Mouse (Mus musculus) neural tube, embryonic 12.5 days (tissue): Measurements from ENCODE around the gene Sbno2. TPM values are rescaled to one million over a fixed set of nuclear protein-coding genes. Genes with fewer than 3 reads are reported as not detected.

ENCODE experiments used
- ATAC-seq: fragments of 200-750 bp; cut with Nextera tagmentation; 2 replicates; pipeline ENCODE4 v1.8.0; 2017; ENCODE audit warnings: low read depth, mild to moderate bottlenecking, moderate TSS enrichment, moderate library complexity; ENCODE audit not compliant: low FRiP score
- H3K27ac ChIP-seq: fragments of 300-500 bp; sonication (generic); 2 replicates; pipeline ENCODE4 v1.5.1; 2016
- H3K27me3 ChIP-seq: fragments of 300-500 bp; sonication (generic); replicated peaks from 2 replicates; pipeline ENCODE4 v1.6.1; 2016; ENCODE audit warnings: mild to moderate bottlenecking
- H3K36me3 ChIP-seq: fragments of 300-500 bp; sonication (generic); 2 replicates; pipeline ENCODE4 v1.6.1; 2016; ENCODE audit warnings: mild to moderate bottlenecking
- H3K4me1 ChIP-seq: fragments of 300-500 bp; sonication (generic); 2 replicates; pipeline ENCODE4 v1.6.1; 2016
- H3K4me2 ChIP-seq: fragments of 300-500 bp; sonication (generic); replicated peaks from 2 replicates; pipeline ENCODE4 v1.6.1; 2016; ENCODE audit warnings: mild to moderate bottlenecking
- H3K4me3 ChIP-seq: fragments of 300-500 bp; sonication (generic); 2 replicates; pipeline ENCODE4 v1.5.1; 2016
- H3K9ac ChIP-seq: fragments of 300-500 bp; sonication (generic); 2 replicates; pipeline ENCODE4 v1.6.1; 2016; ENCODE audit warnings: mild to moderate bottlenecking
- H3K9me3 ChIP-seq: fragments of 300-500 bp; sonication (generic); 2 replicates; pipeline ENCODE4 v1.6.1; 2016; ENCODE audit warnings: mild to moderate bottlenecking
- WGBS: fragments of 180-500 bp; shearing (Covaris S2); methylation state at CpG from one replicate; pipeline ENCODE4 v1.1.7; 2016; 5-methylcytosine and 5-hydroxymethylcytosine counted together
- polyA plus RNA-seq: library from polyadenylated mRNA; unstranded; fragments of >200 nt; fragmentation: Nextera tagmentation; extraction: Ambion mirVana; gene quantifications from 2 replicates; pipeline ENCODE4 v1.2.1, GENCODE M21; 2016

Sbno2 gene
- polyA plus RNA-seq, 1 experiment from 2014 or later, result 15.1 TPM

DNA sequence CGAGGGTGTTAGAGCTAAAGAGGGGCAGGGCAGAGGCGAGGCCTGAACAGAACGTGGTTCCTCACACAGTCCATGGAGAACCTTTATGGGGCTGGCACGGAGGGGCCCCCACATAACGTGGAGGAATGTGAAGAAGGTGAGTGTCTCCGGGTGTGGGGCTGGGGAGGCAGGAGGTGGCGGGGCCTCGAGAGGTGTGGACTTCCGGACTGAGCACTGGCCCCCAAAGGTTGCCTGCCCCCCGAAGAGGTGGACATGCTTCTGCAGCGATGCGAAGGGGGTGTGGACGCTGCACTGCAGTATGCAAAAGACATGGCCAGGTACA is 84.1 kb downstream of the Sbno2 start:
- 91% methylated on average over 13 of the region's 13 CpGs for WGBS
- Histone ChIP-seq H3K4me3 (no peak overlapping the region), H3K9me3 (no peaks in the 10 kb centered on the region), H3K27ac (no peak overlapping the region), H3K4me2 (no peak overlapping the region), H3K4me1 (peaks cover 10% of the 10 kb centered on the region), H3K9ac (no peak overlapping the region), H3K36me3 (no peaks in the 10 kb centered on the region), H3K27me3 (peaks cover 43% of the 10 kb centered on the region)
- no peak for ATAC-seq

GRCm38 (mm10) chr10:80020603-80021319 is 84.6 kb downstream of the Sbno2 start:
- Histone ChIP-seq H3K27ac (no peak overlapping the region), H3K36me3 (no peaks in the 10 kb centered on the region), H3K9me3 (no peaks in the 10 kb centered on the region), H3K4me3 (no peak overlapping the region), H3K4me2 (peak overlapping the region; percentile 40; the same call in 1 of the 2 replicates), H3K9ac (no peak overlapping the region), H3K4me1 (peaks cover 10% of the 10 kb centered on the region), H3K27me3 (peaks cover 49% of the 10 kb centered on the region)
- ATAC-seq, result no peak
- 87% methylated on average over 18 of the region's 18 CpGs for WGBS

DNA sequence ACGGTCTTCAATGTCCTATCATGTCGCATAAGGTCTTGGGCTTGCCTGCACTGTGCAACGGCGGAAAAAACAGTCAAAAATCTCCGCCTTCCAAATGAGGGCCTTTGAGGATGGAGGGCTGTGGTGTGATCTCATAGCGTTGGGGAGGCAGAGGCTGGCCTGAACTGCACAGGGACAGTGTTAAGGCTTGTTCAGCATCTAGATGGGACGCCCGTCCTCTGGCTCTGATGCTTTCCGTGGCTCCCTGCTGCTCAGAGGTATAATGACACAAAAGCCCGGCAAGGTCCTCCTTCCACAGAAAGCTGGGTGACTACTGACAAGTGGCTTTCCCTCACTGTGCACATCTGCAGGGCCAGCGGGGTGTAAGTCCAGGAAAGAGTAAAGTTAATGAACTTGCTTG is 85.2 kb downstream of the Sbno2 start:
- no peaks in the 10 kb centered on the region for H3K36me3 ChIP-seq
- H3K4me3 ChIP-seq, result no peak overlapping the region
- no peak for ATAC-seq
- H3K4me2 ChIP-seq, result peak overlapping the region; percentile 40
- H3K27me3 ChIP-seq, result peaks cover 54% of the 10 kb centered on the region
- H3K27ac ChIP-seq, result no peak overlapping the region
- H3K4me1 ChIP-seq, result peaks cover 10% of the 10 kb centered on the region
- WGBS, result 23% methylated on average over 11 of the region's 11 CpGs
- no peak overlapping the region for H3K9ac ChIP-seq
- no peaks in the 10 kb centered on the region for H3K9me3 ChIP-seq

DNA sequence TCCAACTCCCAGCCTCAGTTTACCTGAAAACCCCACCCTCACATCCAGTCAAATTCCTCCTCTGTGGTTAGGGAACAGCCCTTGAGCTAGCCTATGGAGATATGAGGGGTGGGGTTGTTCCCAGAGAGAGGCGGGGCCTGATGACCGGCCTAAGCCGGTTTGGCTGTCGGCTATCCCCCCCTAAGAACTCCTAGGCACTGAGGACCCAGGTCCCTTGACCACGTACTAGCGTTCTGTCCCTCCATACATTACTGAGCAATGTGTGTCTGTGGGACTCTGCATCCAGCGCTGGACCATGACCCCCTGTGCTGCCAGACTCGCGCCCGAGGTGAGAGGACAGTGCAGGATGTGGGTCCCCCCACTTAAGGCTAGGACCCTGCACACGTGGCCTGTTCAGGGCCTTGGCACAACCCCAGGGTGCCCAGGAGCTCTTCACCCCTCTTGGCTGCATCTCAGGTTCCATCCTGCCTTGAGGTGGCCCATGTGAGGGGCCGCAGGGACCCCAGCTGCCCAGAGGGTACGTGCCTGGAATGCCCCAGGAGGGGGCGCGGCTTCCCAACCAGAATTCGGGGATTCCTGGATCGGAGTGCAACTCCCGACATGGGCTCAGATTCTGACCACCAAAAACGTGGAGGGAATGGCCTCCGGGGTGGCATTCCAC is 85.8 kb downstream of the Sbno2 start:
- Histone ChIP-seq H3K4me1 (peaks cover 10% of the 10 kb centered on the region), H3K9me3 (no peaks in the 10 kb centered on the region), H3K36me3 (no peaks in the 10 kb centered on the region), H3K27ac (no peak overlapping the region), H3K27me3 (peaks cover 60% of the 10 kb centered on the region), H3K4me3 (no peak overlapping the region; the same call in 1 of the 2 replicates), H3K9ac (peak overlapping the region; percentile 17; the same call in 1 of the 2 replicates), H3K4me2 (peak overlapping the region; percentile 40)
- 6% methylated on average over 20 of the region's 20 CpGs for WGBS
- no peak for ATAC-seq

GRCm38 (mm10) chr10:80018739-80019297 is 86.6 kb downstream of the Sbno2 start:
- H3K4me2 ChIP-seq, result 0 out of 2 replicates have a peak overlapping the region, but pooled peaks have one; percentile 40
- H3K9ac ChIP-seq, result 0 out of 2 replicates have a peak overlapping the region, but pooled peaks have one; percentile 3
- 0 out of 2 replicates have a peak, but pooled peaks cover 7% of the 10 kb centered on the region for H3K36me3 ChIP-seq
- H3K9me3 ChIP-seq, result no peaks in the 10 kb centered on the region
- H3K4me3 ChIP-seq, result no peak overlapping the region
- ATAC-seq, result no peak
- H3K27ac ChIP-seq, result no peak overlapping the region
- H3K4me1 ChIP-seq, result peaks cover 10% of the 10 kb centered on the region
- WGBS, result 10% methylated on average over 14 of the region's 15 CpGs
- peaks cover 68% of the 10 kb centered on the region for H3K27me3 ChIP-seq

- H3K27me3 ChIP-seq, result peaks cover 78% of the 10 kb centered on the region
- H3K27ac ChIP-seq, result no peak overlapping the region
- peaks cover 10% of the 10 kb centered on the region for H3K4me1 ChIP-seq
- no peak overlapping the region for H3K4me3 ChIP-seq
- peaks cover 12% of the 10 kb centered on the region; the same call in 1 of the 2 replicates for H3K36me3 ChIP-seq
- H3K4me2 ChIP-seq, result no peak overlapping the region
- 77% methylated on average over 14 of the region's 14 CpGs for WGBS
- H3K9ac ChIP-seq, result no peak overlapping the region
- no peaks in the 10 kb centered on the region for H3K9me3 ChIP-seq
- no peak for ATAC-seq
Measured at GRCm38 (mm10) chr10:80017771-80018170, 87.6 kb downstream of the Sbno2 start.

GRCm38 (mm10) chr10:80017361-80017760 is 88.0 kb downstream of the Sbno2 start:
- Histone ChIP-seq H3K27ac (no peak overlapping the region), H3K4me3 (no peak overlapping the region), H3K4me2 (no peak overlapping the region), H3K4me1 (peaks cover 10% of the 10 kb centered on the region), H3K27me3 (peaks cover 83% of the 10 kb centered on the region), H3K9ac (no peak overlapping the region), H3K9me3 (no peaks in the 10 kb centered on the region), H3K36me3 (peaks cover 12% of the 10 kb centered on the region; the same call in 1 of the 2 replicates)
- no peak for ATAC-seq
- 63% methylated on average over 3 of the region's 3 CpGs for WGBS

GRCm38 (mm10) chr10:80016931-80017330 is 88.4 kb downstream of the Sbno2 start:
- Histone ChIP-seq H3K4me2 (no peak overlapping the region), H3K4me1 (peaks cover 10% of the 10 kb centered on the region), H3K4me3 (no peak overlapping the region), H3K27ac (no peak overlapping the region), H3K9me3 (no peaks in the 10 kb centered on the region), H3K9ac (no peak overlapping the region), H3K36me3 (peaks cover 15% of the 10 kb centered on the region), H3K27me3 (peaks cover 87% of the 10 kb centered on the region)
- ATAC-seq, result no peak
- 83% methylated on average over 10 of the region's 10 CpGs for WGBS

DNA sequence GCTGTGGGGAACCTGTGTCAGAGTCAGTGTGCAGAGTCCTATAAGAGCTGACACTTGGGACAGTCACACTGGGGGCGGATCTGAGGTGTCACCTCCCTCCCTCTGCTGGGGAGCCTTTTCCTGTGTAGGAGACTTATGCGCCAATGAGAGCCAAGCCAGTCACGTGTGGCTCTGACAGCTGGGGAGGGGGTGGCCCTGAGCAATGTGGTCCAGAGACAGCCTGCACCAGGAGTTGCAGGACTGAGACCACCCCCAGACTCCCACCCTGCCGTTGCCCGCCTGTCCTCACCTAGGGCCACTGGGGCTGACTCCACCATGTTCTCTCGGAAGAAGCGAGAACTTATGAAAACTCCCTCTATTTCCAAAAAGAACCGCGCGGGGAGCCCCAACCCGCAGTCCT is 88.9 kb downstream of the Sbno2 start, which contains the start of gene Arhgap45:
Arhgap45 (plus strand) TSS at position 143 of the 400 bp plus-strand sequence.
- Histone ChIP-seq H3K9me3 (peaks cover 2% of the 10 kb centered on the region; the same call in 1 of the 2 replicates), H3K4me3 (no peak within 1 kb of the TSS), H3K9ac (no peak within 1 kb of the TSS), H3K27me3 (peaks cover 91% of the 10 kb centered on the region), H3K36me3 (peaks cover 19% of the 10 kb centered on the region), H3K27ac (no peak within 1 kb of the TSS), H3K4me1 (peaks cover 10% of the 10 kb centered on the region), H3K4me2 (no peak within 1 kb of the TSS)
- WGBS, result 67% methylated on average over 11 of the region's 11 CpGs
- no peak for ATAC-seq

DNA sequence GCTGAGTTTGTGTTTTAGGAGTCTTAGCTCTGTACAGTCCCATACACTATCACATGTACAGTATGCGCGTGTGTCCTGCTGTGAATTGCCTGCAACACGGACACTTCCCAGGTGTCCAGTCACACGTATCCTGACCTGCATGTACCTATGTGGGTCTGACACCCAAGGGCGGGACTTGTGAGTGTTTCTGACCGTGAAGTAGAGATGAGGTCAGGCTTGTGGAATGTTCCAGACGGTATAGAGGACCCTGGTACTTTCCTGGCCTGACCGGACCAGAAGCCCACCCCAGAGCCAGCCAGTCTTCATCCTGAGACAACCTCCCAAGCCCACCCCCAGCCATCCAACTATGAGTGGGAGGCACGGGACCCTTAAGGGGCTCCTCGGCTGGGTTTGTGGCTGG is 89.8 kb downstream of the Sbno2 start:
- H3K9me3 ChIP-seq, result peaks cover 12% of the 10 kb centered on the region
- no peak overlapping the region for H3K9ac ChIP-seq
- H3K4me2 ChIP-seq, result no peak overlapping the region
- H3K27ac ChIP-seq, result no peak overlapping the region
- ATAC-seq, result no peak
- WGBS, result 83% methylated on average over 10 of the region's 10 CpGs
- H3K27me3 ChIP-seq, result peaks cover 85% of the 10 kb centered on the region
- no peak overlapping the region for H3K4me3 ChIP-seq
- peaks cover 10% of the 10 kb centered on the region for H3K4me1 ChIP-seq
- H3K36me3 ChIP-seq, result peaks cover 29% of the 10 kb centered on the region

DNA sequence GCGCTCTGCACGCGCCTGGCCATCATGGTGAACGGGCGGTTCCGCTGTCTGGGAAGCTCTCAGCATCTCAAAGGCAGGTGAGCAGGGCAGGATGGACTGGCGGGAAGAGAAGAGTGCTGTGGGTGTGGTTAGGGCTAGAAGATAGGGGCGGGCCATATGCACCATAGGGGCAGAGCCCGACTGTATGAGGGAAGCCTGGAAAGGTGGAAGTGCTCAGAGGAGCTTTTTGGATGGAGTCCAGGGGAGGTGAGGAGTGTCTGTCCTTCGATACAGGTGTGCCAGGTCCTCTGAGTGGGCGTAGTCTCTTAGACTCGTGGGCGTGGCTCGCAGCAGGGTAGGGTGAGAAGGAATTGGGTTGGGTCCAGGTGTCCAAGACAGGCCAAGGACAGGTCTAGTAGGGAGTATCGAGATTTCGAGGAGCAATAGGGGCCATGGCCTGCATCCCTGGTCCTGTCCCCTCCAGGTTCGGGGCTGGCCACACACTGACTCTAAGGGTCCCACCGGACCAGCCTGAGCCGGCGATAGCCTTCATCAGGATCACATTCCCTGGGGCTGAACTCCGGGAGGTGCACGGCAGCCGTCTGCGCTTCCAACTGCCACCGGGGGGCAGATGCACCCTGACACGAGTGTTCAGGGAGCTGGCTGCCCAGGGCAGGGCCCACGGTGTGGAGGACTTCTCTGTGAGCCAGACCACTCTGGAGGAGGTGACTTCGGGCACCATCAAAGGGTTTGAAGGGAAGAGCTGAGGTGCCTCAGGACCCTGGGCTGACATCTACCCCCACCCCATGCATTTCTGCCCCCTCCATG is 90.7 kb downstream of the Sbno2 start:
- Histone ChIP-seq H3K4me2 (no peak overlapping the region), H3K9ac (no peak overlapping the region), H3K27me3 (peaks cover 78% of the 10 kb centered on the region), H3K27ac (no peak overlapping the region), H3K4me3 (no peak overlapping the region), H3K4me1 (peaks cover 8% of the 10 kb centered on the region), H3K36me3 (peaks cover 38% of the 10 kb centered on the region), H3K9me3 (peaks cover 20% of the 10 kb centered on the region)
- ATAC-seq, result no peak
- 21% methylated on average over 28 of the region's 28 CpGs for WGBS

DNA sequence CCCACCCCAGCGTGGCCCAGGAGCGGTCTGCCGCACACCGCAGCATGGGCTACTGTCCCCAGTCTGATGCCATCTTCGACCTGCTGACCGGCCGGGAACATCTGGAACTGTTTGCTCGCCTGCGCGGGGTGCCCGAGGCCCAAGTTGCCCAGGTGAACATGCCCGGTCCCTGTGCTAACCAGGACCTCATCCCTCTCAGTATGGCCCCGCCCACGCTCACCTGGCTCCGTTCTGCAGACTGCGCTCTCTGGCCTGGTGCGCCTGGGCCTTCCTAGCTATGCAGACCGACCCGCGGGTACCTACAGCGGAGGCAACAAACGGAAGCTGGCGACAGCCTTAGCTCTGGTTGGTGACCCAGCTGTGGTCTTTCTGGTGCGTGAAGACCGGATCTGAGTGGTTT is 91.8 kb downstream of the Sbno2 start:
- peaks cover 22% of the 10 kb centered on the region for H3K9me3 ChIP-seq
- peaks cover 67% of the 10 kb centered on the region for H3K27me3 ChIP-seq
- no peak overlapping the region for H3K27ac ChIP-seq
- no peak overlapping the region for H3K4me3 ChIP-seq
- no peaks in the 10 kb centered on the region for H3K4me1 ChIP-seq
- WGBS, result 30% methylated on average over 25 of the region's 25 CpGs
- no peak overlapping the region for H3K4me2 ChIP-seq
- no peak for ATAC-seq
- peaks cover 48% of the 10 kb centered on the region for H3K36me3 ChIP-seq
- no peak overlapping the region for H3K9ac ChIP-seq
